Mouse (Mus musculus) liver, embryonic 12.5 days (tissue): ENCODE measurements around the gene Nisch. TPM values are rescaled to one million over a fixed set of nuclear protein-coding genes. Genes with fewer than 3 reads are reported as not detected.
A peak's percentile ranks its signal among the peaks of the same experiment; 100 is the strongest.

Source experiments
- ATAC-seq: fragments of 200-750 bp; cut with Nextera tagmentation; 2 replicates; pipeline ENCODE4 v1.8.0; 2017; ENCODE audit warnings: moderate number of reproducible peaks, mild to moderate bottlenecking, moderate library complexity
- H3K27ac ChIP-seq: fragments of 300-500 bp; sonication (generic); 2 replicates; pipeline ENCODE4 v1.5.1; 2016; ENCODE audit warnings: mild to moderate bottlenecking
- H3K27me3 ChIP-seq: fragments of 300-500 bp; sonication (generic); replicated peaks from 2 replicates; pipeline ENCODE4 v1.6.1; 2016; ENCODE audit warnings: mild to moderate bottlenecking, moderate library complexity
- H3K36me3 ChIP-seq: fragments of 300-500 bp; sonication (generic); 2 replicates; pipeline ENCODE4 v1.6.1; 2016; ENCODE audit warnings: mild to moderate bottlenecking, moderate library complexity
- H3K4me1 ChIP-seq: fragments of 300-500 bp; sonication (generic); 2 replicates; pipeline ENCODE4 v1.6.1; 2016
- H3K4me2 ChIP-seq: fragments of 300-500 bp; sonication (generic); 2 replicates; pipeline ENCODE4 v1.6.1; 2016; ENCODE audit warnings: mild to moderate bottlenecking, moderate library complexity
- H3K4me3 ChIP-seq: fragments of 300-500 bp; sonication (generic); 2 replicates; pipeline ENCODE4 v1.5.1; 2016; ENCODE audit warnings: mild to moderate bottlenecking, moderate library complexity
- H3K9ac ChIP-seq: fragments of 300-500 bp; sonication (generic); 2 replicates; pipeline ENCODE4 v1.6.1; 2016; ENCODE audit warnings: mild to moderate bottlenecking, moderate library complexity
- H3K9me3 ChIP-seq: fragments of 300-500 bp; sonication (generic); replicated peaks from 2 replicates; pipeline ENCODE4 v1.6.1; 2016; ENCODE audit warnings: mild to moderate bottlenecking, moderate library complexity
- WGBS: fragments of 180-500 bp; shearing (Covaris S2); methylation state at CpG from one replicate; pipeline ENCODE4 v1.1.7; 2016; ENCODE audit not compliant: insufficient replicate concordance; 5-methylcytosine and 5-hydroxymethylcytosine counted together
- polyA plus RNA-seq: library from polyadenylated mRNA; unstranded; fragments of >200 nt; fragmentation: Nextera tagmentation; extraction: Ambion mirVana; gene quantifications from 2 replicates; pipeline ENCODE4 v1.2.1, GENCODE M21; 2016

Nisch gene
- polyA plus RNA-seq, 1 experiment from 2014 or later, result 151 TPM

GRCm38 (mm10) chr14:31213868-31214267, 2.9 kb downstream of the Nisch start:
- Histone ChIP-seq H3K9ac (no peak overlapping the region), H3K27ac (no peak overlapping the region), H3K27me3 (peaks cover 28% of the 10 kb centered on the region), H3K9me3 (no peaks in the 10 kb centered on the region), H3K4me2 (no peak overlapping the region), H3K4me3 (no peak overlapping the region), H3K4me1 (peaks cover 52% of the 10 kb centered on the region), H3K36me3 (no peaks in the 10 kb centered on the region)
- no peak for ATAC-seq
- 65% methylated on average over 8 of the region's 8 CpGs for WGBS

- ATAC-seq, result no peak
- Histone ChIP-seq H3K27ac (no peak overlapping the region), H3K9me3 (no peaks in the 10 kb centered on the region), H3K9ac (no peak overlapping the region), H3K36me3 (no peaks in the 10 kb centered on the region), H3K4me2 (no peak overlapping the region), H3K4me3 (no peak overlapping the region), H3K27me3 (peaks cover 21% of the 10 kb centered on the region), H3K4me1 (peaks cover 58% of the 10 kb centered on the region)
- WGBS, result 77% methylated on average over 3 of the region's 3 CpGs
These were observed 4.2 kb downstream of the Nisch start for GRCm38 (mm10) chr14:31212499-31212898.

- Histone ChIP-seq H3K9me3 (no peaks in the 10 kb centered on the region), H3K4me1 (peaks cover 60% of the 10 kb centered on the region), H3K36me3 (no peaks in the 10 kb centered on the region), H3K27me3 (peaks cover 18% of the 10 kb centered on the region), H3K4me2 (no peak overlapping the region), H3K27ac (no peak overlapping the region), H3K4me3 (no peak overlapping the region), H3K9ac (no peak overlapping the region)
- 69% methylated on average over 6 of the region's 6 CpGs for WGBS
- ATAC-seq, result no peak
These were observed 4.9 kb downstream of the Nisch start for GRCm38 (mm10) chr14:31211854-31212253.

- no peak overlapping the region for H3K27ac ChIP-seq
- ATAC-seq, result no peak
- WGBS, result 74% methylated on average over 4 of the region's 4 CpGs
- peaks cover 8% of the 10 kb centered on the region for H3K36me3 ChIP-seq
- no peak overlapping the region for H3K4me2 ChIP-seq
- H3K9me3 ChIP-seq, result no peaks in the 10 kb centered on the region
- no peak overlapping the region for H3K4me3 ChIP-seq
- H3K27me3 ChIP-seq, result peaks cover 12% of the 10 kb centered on the region
- H3K9ac ChIP-seq, result no peak overlapping the region
- peaks cover 63% of the 10 kb centered on the region for H3K4me1 ChIP-seq
These were observed 7.6 kb downstream of the Nisch start for GRCm38 (mm10) chr14:31209133-31209557.

- WGBS, result 74% methylated on average over 2 of the region's 2 CpGs
- Histone ChIP-seq H3K27ac (peak within 1 kb of the TSS; percentile 87), H3K4me3 (peak within 1 kb of the TSS; percentile 80), H3K4me2 (peak within 1 kb of the TSS; percentile 77), H3K9me3 (no peaks in the 10 kb centered on the region), H3K36me3 (peaks cover 18% of the 10 kb centered on the region), H3K27me3 (peaks cover 8% of the 10 kb centered on the region; the same call in 1 of the 2 replicates), H3K4me1 (peaks cover 59% of the 10 kb centered on the region), H3K9ac (peak within 1 kb of the TSS; percentile 94)
- no peak for ATAC-seq
These were observed 8.7 kb downstream of the Nisch start, which contains the start of gene Tnnc1 for GRCm38 (mm10) chr14:31208084-31208483. Gene Tnnc1 (plus strand): TSS chr14:31208312.

- peak overlapping the region; percentile 77 for H3K4me2 ChIP-seq
- 69% methylated on average over 13 of the region's 13 CpGs for whole genome bisulfite sequencing
- H3K27me3 ChIP-seq, result peaks cover 8% of the 10 kb centered on the region; the same call in 1 of the 2 replicates
- H3K9ac ChIP-seq, result peak overlapping the region; percentile 94
- H3K9me3 ChIP-seq, result no peaks in the 10 kb centered on the region
- H3K27ac ChIP-seq, result peak overlapping the region; percentile 87
- H3K4me3 ChIP-seq, result peak overlapping the region; percentile 80
- peaks cover 56% of the 10 kb centered on the region for H3K4me1 ChIP-seq
- peak; percentile 77 for ATAC-seq
- peaks cover 27% of the 10 kb centered on the region for H3K36me3 ChIP-seq
These were observed 9.5 kb downstream of the Nisch start for GRCm38 (mm10) chr14:31207070-31207830.

GRCm38 (mm10) chr14:31206472-31206981, 10.2 kb downstream of the Nisch start:
- WGBS, result under 1% methylated on average over 45 of the region's 48 CpGs
- peak; percentile 78 for ATAC-seq

GRCm38 (mm10) chr14:31205562-31206467, 10.9 kb downstream of the Nisch start:
- Histone ChIP-seq H3K9me3 (no peaks in the 10 kb centered on the region), H3K36me3 (peaks cover 41% of the 10 kb centered on the region), H3K27ac (peak overlapping the region; percentile 87), H3K4me2 (peak overlapping the region; percentile 77), H3K27me3 (0 out of 2 replicates have a peak, but pooled peaks cover 4% of the 10 kb centered on the region), H3K9ac (peak overlapping the region; percentile 94), H3K4me1 (peaks cover 53% of the 10 kb centered on the region), H3K4me3 (peak overlapping the region; percentile 80)
- peak; percentile 25; the same call in 1 of the 2 replicates for ATAC-seq
- WGBS, result under 1% methylated on average over 39 of the region's 39 CpGs

More at GRCm38 (mm10) chr14:31206472-31206981, 10.2 kb downstream of the Nisch start:
- H3K9ac ChIP-seq, result peak overlapping the region; percentile 94
- peaks cover 34% of the 10 kb centered on the region for H3K36me3 ChIP-seq
- peak overlapping the region; percentile 80 for H3K4me3 ChIP-seq
- H3K27ac ChIP-seq, result peak overlapping the region; percentile 87
- H3K4me2 ChIP-seq, result peak overlapping the region; percentile 77
- no peaks in the 10 kb centered on the region for H3K9me3 ChIP-seq
- H3K27me3 ChIP-seq, result peaks cover 7% of the 10 kb centered on the region; the same call in 1 of the 2 replicates
- H3K4me1 ChIP-seq, result peaks cover 55% of the 10 kb centered on the region

GRCm38 (mm10) chr14:31205244-31205561, 11.5 kb downstream of the Nisch start:
- H3K36me3 ChIP-seq, result peaks cover 47% of the 10 kb centered on the region
- ATAC-seq, result no peak
- H3K27me3 ChIP-seq, result 0 out of 2 replicates have a peak, but pooled peaks cover 4% of the 10 kb centered on the region
- peak overlapping the region; percentile 94 for H3K9ac ChIP-seq
- H3K4me2 ChIP-seq, result peak overlapping the region; percentile 77
- H3K4me1 ChIP-seq, result peaks cover 57% of the 10 kb centered on the region
- H3K4me3 ChIP-seq, result peak overlapping the region; percentile 80
- peak overlapping the region; percentile 87 for H3K27ac ChIP-seq
- no peaks in the 10 kb centered on the region for H3K9me3 ChIP-seq
- WGBS, result 21% methylated on average over 8 of the region's 8 CpGs

GRCm38 (mm10) chr14:31204844-31205243, 11.9 kb downstream of the Nisch start:
- peak overlapping the region; percentile 94; the same call in 1 of the 2 replicates for H3K9ac ChIP-seq
- WGBS, result 43% methylated on average over 4 of the region's 4 CpGs
- ATAC-seq, result no peak
- 0 out of 2 replicates have a peak, but pooled peaks cover 4% of the 10 kb centered on the region for H3K27me3 ChIP-seq
- no peaks in the 10 kb centered on the region for H3K9me3 ChIP-seq
- H3K4me2 ChIP-seq, result peak overlapping the region; percentile 77
- peak overlapping the region; percentile 87 for H3K27ac ChIP-seq
- peaks cover 58% of the 10 kb centered on the region for H3K4me1 ChIP-seq
- H3K4me3 ChIP-seq, result peak overlapping the region; percentile 80
- peaks cover 51% of the 10 kb centered on the region for H3K36me3 ChIP-seq

GRCm38 (mm10) chr14:31200038-31200437, 16.7 kb downstream of the Nisch start:
- 76% methylated on average over 3 of the region's 3 CpGs for WGBS
- Histone ChIP-seq H3K27me3 (no peaks in the 10 kb centered on the region), H3K9ac (no peak overlapping the region), H3K9me3 (no peaks in the 10 kb centered on the region), H3K36me3 (peaks cover 95% of the 10 kb centered on the region), H3K4me3 (no peak overlapping the region), H3K27ac (no peak overlapping the region), H3K4me2 (no peak overlapping the region), H3K4me1 (peaks cover 47% of the 10 kb centered on the region)
- no peak; the same call in 1 of the 2 replicates for ATAC-seq
